Mouse (Mus musculus) hindbrain, embryonic 14.5 days (tissue): ENCODE measurements around the gene Gata3. TPM values are rescaled to one million over a fixed set of nuclear protein-coding genes. Genes with fewer than 3 reads are reported as not detected.

Source experiments
- ATAC-seq: fragments of 200-750 bp; cut with Nextera tagmentation; 2 replicates; pipeline ENCODE4 v1.8.0; 2017; ENCODE audit warnings: moderate number of reproducible peaks, mild to moderate bottlenecking, moderate TSS enrichment, moderate library complexity; ENCODE audit not compliant: low FRiP score
- DNase-seq: peaks from one replicate; pipeline ENCODE4 v3.0.0-alpha.2; 2015; ENCODE audit warnings: low spot score
- H3K27ac ChIP-seq: fragments of 300-500 bp; sonication (generic); 2 replicates; pipeline ENCODE4 v1.5.1; 2014; ENCODE audit warnings: mild to moderate bottlenecking, moderate library complexity
- H3K27me3 ChIP-seq: fragments of 300-500 bp; sonication (generic); 2 replicates; pipeline ENCODE4 v1.6.1; 2014; ENCODE audit warnings: mild to moderate bottlenecking, low read length, mixed read lengths; ENCODE audit not compliant: control insufficient read depth, insufficient read depth
- H3K36me3 ChIP-seq: fragments of 300-500 bp; sonication (generic); replicated peaks from 2 replicates; pipeline ENCODE4 v1.6.1; 2014; ENCODE audit not compliant: control insufficient read depth, insufficient read depth
- H3K4me1 ChIP-seq: fragments of 300-500 bp; sonication (generic); replicated peaks from 2 replicates; pipeline ENCODE4 v1.6.1; 2014; ENCODE audit warnings: antibody characterized with exemption, low read length, mixed read lengths; ENCODE audit not compliant: control insufficient read depth, insufficient read depth
- H3K4me2 ChIP-seq: fragments of 300-500 bp; sonication (generic); replicated peaks from 2 replicates; pipeline ENCODE4 v1.6.1; 2014; ENCODE audit warnings: mild to moderate bottlenecking, moderate library complexity
- H3K4me3 ChIP-seq: fragments of 300-500 bp; sonication (generic); replicated peaks from 2 replicates; pipeline ENCODE4 v1.5.1; 2014; ENCODE audit warnings: mild to moderate bottlenecking, low read length
- H3K9ac ChIP-seq: fragments of 300-500 bp; sonication (generic); 2 replicates; pipeline ENCODE4 v1.6.1; 2014
- H3K9me3 ChIP-seq: fragments of 300-500 bp; sonication (generic); 2 replicates; pipeline ENCODE4 v1.6.1; 2016; ENCODE audit warnings: low read length; ENCODE audit not compliant: control insufficient read depth
- WGBS: fragments of 180-500 bp; shearing (Covaris S2); extraction: QIAGEN DNeasy Blood & Tissue Kit; methylation state at CpG from one replicate; pipeline ENCODE4 v1.1.7; 2014; 5-methylcytosine and 5-hydroxymethylcytosine counted together
- polyA plus RNA-seq: library from polyadenylated mRNA; unstranded; fragments of >200 nt; fragmentation: Nextera tagmentation; extraction: Ambion mirVana; gene quantifications from 2 replicates; pipeline ENCODE4 v1.2.1, GENCODE M21; 2014

The Gata3 gene
- polyA plus RNA-seq, 1 experiment from 2014 or later, result 28.2 TPM

DNA sequence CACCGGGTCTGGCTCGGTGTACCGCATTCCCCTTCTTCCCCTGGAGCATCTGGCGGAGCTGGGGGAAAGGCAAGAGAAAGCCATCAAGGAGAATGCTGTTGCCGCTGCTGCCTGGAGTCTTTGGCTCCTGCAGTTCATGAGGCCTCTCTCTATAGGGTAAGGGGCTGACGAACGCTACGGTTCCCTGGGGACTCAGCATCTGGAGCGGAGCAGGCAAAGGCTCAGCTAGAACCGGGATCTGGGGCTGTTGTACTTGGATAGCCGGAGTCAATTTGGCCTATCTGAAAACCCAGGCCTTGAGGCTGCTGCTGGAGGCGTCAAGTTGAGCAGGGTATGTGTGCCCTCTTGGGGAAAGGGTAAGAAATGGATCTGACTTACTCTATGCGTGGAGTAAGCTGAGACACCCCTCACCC is 8.2 kb downstream of the Gata3 start:
- Histone ChIP-seq H3K9ac (peak overlapping the region; percentile 51), H3K27ac (peak overlapping the region; percentile 78), H3K4me2 (peak overlapping the region; percentile 53), H3K4me1 (peaks cover 9% of the 10 kb centered on the region), H3K9me3 (no peaks in the 10 kb centered on the region), H3K4me3 (peak overlapping the region; percentile 29), H3K27me3 (peaks cover 83% of the 10 kb centered on the region), H3K36me3 (no peaks in the 10 kb centered on the region)
- ATAC-seq, result no peak
- DNase-seq, result no peak
- WGBS, result under 1% methylated on average over 13 of the region's 13 CpGs

- WGBS, result 0% methylated on average over 33 of the region's 35 CpGs
- H3K9me3 ChIP-seq, result no peaks in the 10 kb centered on the region
- peaks cover 82% of the 10 kb centered on the region for H3K27me3 ChIP-seq
- no peaks in the 10 kb centered on the region for H3K36me3 ChIP-seq
- H3K4me1 ChIP-seq, result peaks cover 9% of the 10 kb centered on the region
- peak within 1 kb of the TSS; percentile 78 for H3K27ac ChIP-seq
- DNase-seq (no peak), ATAC-seq (no peak)
- H3K9ac ChIP-seq, result peak within 1 kb of the TSS; percentile 51
- H3K4me2 ChIP-seq, result peak within 1 kb of the TSS; percentile 53
- peak within 1 kb of the TSS; percentile 29 for H3K4me3 ChIP-seq
Observed at GRCm38 (mm10) chr2:9881051-9881591, 8.7 kb downstream of the Gata3 start, which contains the start of gene 4930412O13Rik. TSS of gene 4930412O13Rik (plus strand) at chr2:9881252.

- Histone ChIP-seq H3K9ac (no peak overlapping the region), H3K4me2 (peak overlapping the region; percentile 53), H3K27me3 (peaks cover 82% of the 10 kb centered on the region), H3K9me3 (no peaks in the 10 kb centered on the region), H3K27ac (0 out of 2 replicates have a peak overlapping the region, but pooled peaks have one; percentile 2), H3K4me3 (no peak overlapping the region), H3K36me3 (no peaks in the 10 kb centered on the region), H3K4me1 (peaks cover 9% of the 10 kb centered on the region)
- ATAC-seq (no peak), DNase-seq (no peak)
- 4% methylated on average over 11 of the region's 11 CpGs for WGBS
Observed at GRCm38 (mm10) chr2:9880271-9880670, 9.6 kb downstream of the Gata3 start.

DNA sequence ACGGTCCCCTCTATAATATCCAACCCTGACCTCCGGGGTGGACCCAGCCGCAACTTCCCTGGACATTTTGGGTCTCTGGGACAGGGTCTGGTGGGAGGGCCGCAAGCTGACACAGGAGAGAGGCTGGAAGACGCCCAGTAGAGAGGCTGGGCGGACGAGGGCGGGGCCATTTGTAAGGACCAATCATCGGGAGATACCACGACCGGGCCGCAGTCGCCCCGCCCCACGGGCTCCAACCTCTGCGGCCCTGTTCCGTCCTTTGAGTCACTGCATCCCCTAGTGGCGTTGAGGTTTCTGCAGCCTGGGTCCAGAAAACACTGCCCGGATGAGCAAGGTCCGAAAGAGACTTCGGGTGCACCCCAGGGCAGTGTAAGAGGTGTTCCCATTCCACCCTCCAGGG is 10.3 kb downstream of the Gata3 start:
- ATAC-seq (peak; percentile 91), DNase-seq (peak; percentile 79)

DNA sequence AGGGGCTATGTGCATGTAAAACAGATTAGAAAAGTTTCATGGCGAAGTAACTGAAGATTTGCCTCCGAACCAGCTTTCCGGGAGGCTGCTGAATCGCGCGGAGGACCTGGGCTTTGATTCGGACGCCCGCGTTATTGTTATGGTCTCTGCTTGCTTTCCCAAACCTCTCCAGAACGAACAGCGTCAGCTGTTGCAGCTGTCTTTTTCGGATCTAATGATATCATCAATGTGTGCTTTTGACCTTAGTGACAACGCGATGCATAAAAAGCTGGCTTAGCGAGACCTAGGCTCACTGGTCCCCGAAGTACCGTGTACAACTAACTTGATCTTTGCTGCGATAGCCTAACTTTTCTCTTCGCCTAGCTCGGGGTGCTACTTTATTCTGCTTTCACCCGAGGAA is 10.7 kb downstream of the Gata3 start:
- H3K27ac ChIP-seq, result peak overlapping the region; percentile 30; the same call in 1 of the 2 replicates
- H3K4me1 ChIP-seq, result peaks cover 9% of the 10 kb centered on the region
- ATAC-seq (no peak), DNase-seq (no peak)
- H3K9ac ChIP-seq, result no peak overlapping the region; the same call in 1 of the 2 replicates
- H3K4me3 ChIP-seq, result peak overlapping the region; percentile 30
- WGBS, result 0% methylated on average over 22 of the region's 22 CpGs
- H3K36me3 ChIP-seq, result no peaks in the 10 kb centered on the region
- peaks cover 82% of the 10 kb centered on the region for H3K27me3 ChIP-seq
- H3K9me3 ChIP-seq, result no peaks in the 10 kb centered on the region
- H3K4me2 ChIP-seq, result peak overlapping the region; percentile 53

More for the DNA sequence above, 10.3 kb downstream of the Gata3 start:
- H3K4me1 ChIP-seq, result peaks cover 9% of the 10 kb centered on the region
- peak overlapping the region; percentile 53 for H3K4me2 ChIP-seq
- H3K9me3 ChIP-seq, result no peaks in the 10 kb centered on the region
- H3K27ac ChIP-seq, result 0 out of 2 replicates have a peak overlapping the region, but pooled peaks have one; percentile 30
- WGBS, result under 1% methylated on average over 21 of the region's 21 CpGs
- H3K4me3 ChIP-seq, result peak overlapping the region; percentile 30
- H3K27me3 ChIP-seq, result peaks cover 82% of the 10 kb centered on the region
- H3K36me3 ChIP-seq, result no peaks in the 10 kb centered on the region
- H3K9ac ChIP-seq, result no peak overlapping the region

GRCm38 (mm10) chr2:9878564-9879081 is 11.2 kb downstream of the Gata3 start:
- ATAC-seq (no peak), DNase-seq (no peak)
- under 1% methylated on average over 31 of the region's 33 CpGs for WGBS
- Histone ChIP-seq H3K9me3 (no peaks in the 10 kb centered on the region), H3K27me3 (peaks cover 83% of the 10 kb centered on the region), H3K4me3 (peak overlapping the region; percentile 30), H3K9ac (peak overlapping the region; percentile 26; the same call in 1 of the 2 replicates), H3K4me2 (peak overlapping the region; percentile 53), H3K36me3 (no peaks in the 10 kb centered on the region), H3K27ac (peak overlapping the region; percentile 30; the same call in 1 of the 2 replicates), H3K4me1 (peaks cover 9% of the 10 kb centered on the region)

DNA sequence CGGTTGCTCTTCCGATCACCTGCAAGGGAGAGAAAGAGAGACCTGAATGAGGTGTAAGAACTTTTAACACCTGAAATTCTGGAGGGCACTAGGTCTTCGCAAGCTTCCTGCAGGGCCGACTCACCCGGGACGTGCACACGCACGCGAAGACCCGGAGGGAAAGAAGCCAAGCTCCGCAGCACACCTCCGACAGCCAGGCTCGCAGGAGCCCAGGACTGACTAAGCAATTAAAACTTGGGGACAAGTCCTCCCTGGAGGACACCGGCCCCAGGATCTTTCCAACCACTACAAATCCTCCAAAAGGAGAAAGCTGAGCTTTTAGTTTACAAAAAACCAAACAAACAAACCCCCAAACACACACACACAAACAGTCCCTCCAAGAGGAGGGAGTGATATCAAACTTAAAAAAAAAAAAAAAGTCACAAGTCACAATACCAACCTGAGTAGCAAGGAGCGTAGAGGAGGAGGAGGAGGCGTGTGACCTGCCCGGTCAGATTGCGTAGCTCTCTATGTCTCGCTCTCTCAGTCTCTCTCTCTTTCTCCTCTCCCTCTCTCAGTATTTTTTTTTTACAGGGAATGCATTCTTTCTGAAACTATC is 11.8 kb downstream of the Gata3 start:
- WGBS, result 1% methylated on average over 19 of the region's 19 CpGs
- DNase-seq (no peak), ATAC-seq (no peak)
- H3K4me1 ChIP-seq, result peaks cover 9% of the 10 kb centered on the region
- H3K9ac ChIP-seq, result peak overlapping the region; percentile 46
- H3K36me3 ChIP-seq, result no peaks in the 10 kb centered on the region
- H3K27me3 ChIP-seq, result peaks cover 84% of the 10 kb centered on the region
- H3K4me3 ChIP-seq, result peak overlapping the region; percentile 30
- H3K4me2 ChIP-seq, result peak overlapping the region; percentile 53
- no peaks in the 10 kb centered on the region for H3K9me3 ChIP-seq
- H3K27ac ChIP-seq, result peak overlapping the region; percentile 68

DNA sequence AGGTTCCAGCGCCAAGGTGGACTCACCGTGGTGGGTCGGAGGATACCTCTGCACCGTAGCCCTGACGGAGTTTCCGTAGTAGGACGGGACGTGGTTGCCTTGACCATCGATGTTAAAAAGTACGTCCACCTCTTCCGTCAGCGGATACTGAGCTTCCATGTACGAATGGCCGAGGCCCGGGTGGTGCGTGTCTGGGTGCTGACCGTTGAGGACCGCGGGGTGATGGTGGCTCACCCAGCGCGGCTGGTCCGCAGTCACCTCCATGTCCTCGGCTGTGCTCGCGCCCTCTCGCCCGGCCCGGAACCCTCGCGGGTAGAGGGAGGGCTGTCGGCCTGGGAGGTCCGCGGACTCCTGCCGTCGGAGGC is 12.5 kb downstream of the Gata3 start:
- H3K9ac ChIP-seq, result peak overlapping the region; percentile 46

DNA sequence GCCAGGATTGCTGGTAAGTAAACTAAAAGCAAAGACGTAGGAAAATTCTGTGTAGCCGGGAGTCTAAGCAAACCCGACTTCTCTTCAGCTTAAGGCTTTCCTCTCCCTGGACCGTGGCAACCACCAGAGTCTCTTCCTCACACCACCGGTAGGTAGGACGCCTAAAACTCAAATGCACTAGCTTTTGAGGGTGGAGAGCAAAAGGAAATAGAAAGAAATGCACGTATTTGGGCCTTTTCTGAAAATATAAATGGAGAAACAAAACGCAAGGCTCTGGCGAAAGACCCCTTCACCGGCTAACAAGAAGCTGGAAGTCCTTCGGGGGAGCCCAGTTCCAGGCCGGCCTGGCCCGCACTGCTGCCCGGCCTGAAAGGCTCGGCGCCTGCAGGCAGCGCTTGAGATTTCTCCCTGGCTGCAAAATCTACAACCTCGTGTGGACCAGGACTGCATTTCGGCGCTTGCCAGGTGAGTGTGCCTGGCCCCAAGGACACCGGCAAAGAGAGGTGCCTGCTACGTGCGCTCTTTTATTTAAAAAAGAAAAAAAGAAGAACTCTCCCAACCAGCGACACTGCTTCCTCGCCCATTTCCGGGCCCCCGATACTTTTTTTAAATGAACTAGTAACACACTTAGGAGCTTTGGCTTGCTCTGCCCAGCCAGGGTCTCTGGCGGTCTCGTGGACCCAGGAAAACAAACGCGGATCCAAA is 13.1 kb downstream of the Gata3 start:
- under 1% methylated on average over 31 of the region's 31 CpGs for WGBS
- no peaks in the 10 kb centered on the region for H3K36me3 ChIP-seq
- peak overlapping the region; percentile 53 for H3K4me2 ChIP-seq
- ATAC-seq (no peak), DNase-seq (no peak)
- H3K4me3 ChIP-seq, result peak overlapping the region; percentile 30
- H3K27ac ChIP-seq, result peak overlapping the region; percentile 61
- H3K9me3 ChIP-seq, result no peaks in the 10 kb centered on the region
- H3K9ac ChIP-seq, result peak overlapping the region; percentile 46
- H3K27me3 ChIP-seq, result peaks cover 87% of the 10 kb centered on the region
- H3K4me1 ChIP-seq, result peaks cover 9% of the 10 kb centered on the region; the same call in 1 of the 2 replicates

More for the DNA sequence above, 12.5 kb downstream of the Gata3 start:
- H3K27me3 ChIP-seq, result peaks cover 87% of the 10 kb centered on the region
- under 1% methylated on average over 35 of the region's 35 CpGs for WGBS
- peaks cover 9% of the 10 kb centered on the region; the same call in 1 of the 2 replicates for H3K4me1 ChIP-seq
- no peaks in the 10 kb centered on the region for H3K9me3 ChIP-seq
- DNase-seq (no peak), ATAC-seq (no peak)
- H3K27ac ChIP-seq, result peak overlapping the region; percentile 61
- H3K4me2 ChIP-seq, result peak overlapping the region; percentile 53
- no peaks in the 10 kb centered on the region for H3K36me3 ChIP-seq
- H3K4me3 ChIP-seq, result peak overlapping the region; percentile 30
